Mouse (Mus musculus): ENCODE measurements around the gene Rras2.

GRCm38 (mm10) chr7:114062451-114062850 is 55.1 kb downstream of the Rras2 start:
- no peak for TF ChIP-seq CTCF (IDR thresholded peaks at IDR 0.05; ENCODE audit: low read depth)
- no peak for TF ChIP-seq EP300 (IDR thresholded peaks at IDR 0.05; ENCODE audit: low read depth)

Data from liver, postnatal 0 days (tissue).